Mouse (Mus musculus) forebrain, embryonic 14.5 days (tissue): ENCODE results near the gene Colgalt2. TPM values are rescaled to one million over a fixed set of nuclear protein-coding genes. Genes with fewer than 3 reads are reported as not detected.
A peak's percentile ranks its signal among the peaks of the same experiment; 100 is the strongest.

Source experiments
- ATAC-seq: fragments of 200-750 bp; cut with Nextera tagmentation; 2 replicates; pipeline ENCODE4 v1.8.0; 2017; ENCODE audit warnings: mild to moderate bottlenecking, moderate library complexity
- DNase-seq: peaks from one replicate; pipeline ENCODE4 v3.0.0-alpha.2; 2015; ENCODE audit warnings: low spot score
- H3K27ac ChIP-seq: fragments of 300-500 bp; sonication (generic); 2 replicates; pipeline ENCODE4 v1.5.1; 2014; ENCODE audit warnings: low read depth, mild to moderate bottlenecking, control low read depth, low read length, moderate library complexity
- H3K27me3 ChIP-seq: fragments of 300-500 bp; sonication (generic); replicated peaks from 2 replicates; pipeline ENCODE4 v1.6.1; 2014; ENCODE audit warnings: low read length, control low read depth, mixed read lengths; ENCODE audit not compliant: control insufficient read depth, insufficient read depth
- H3K36me3 ChIP-seq: fragments of 300-500 bp; sonication (generic); 2 replicates; pipeline ENCODE4 v1.6.1; 2014; ENCODE audit warnings: low read length, control low read depth; ENCODE audit not compliant: control insufficient read depth, insufficient read depth
- H3K4me1 ChIP-seq: fragments of 300-500 bp; sonication (generic); 2 replicates; pipeline ENCODE4 v1.6.1; 2014; ENCODE audit warnings: antibody characterized with exemption, low read length, control low read depth; ENCODE audit not compliant: control insufficient read depth, insufficient read depth
- H3K4me2 ChIP-seq: fragments of 300-500 bp; sonication (generic); 2 replicates; pipeline ENCODE4 v1.6.1; 2014; ENCODE audit warnings: mild to moderate bottlenecking, control low read depth, low read length
- H3K4me3 ChIP-seq: fragments of 300-500 bp; sonication (generic); 2 replicates; pipeline ENCODE4 v1.5.1; 2014; ENCODE audit warnings: low read depth, low read length, control low read depth
- H3K9ac ChIP-seq: fragments of 300-500 bp; sonication (generic); 2 replicates; pipeline ENCODE4 v1.6.1; 2014; ENCODE audit warnings: mild to moderate bottlenecking, low read length, control low read depth, moderate library complexity
- H3K9me3 ChIP-seq: fragments of 300-500 bp; sonication (generic); replicated peaks from 2 replicates; pipeline ENCODE4 v1.6.1; 2016; ENCODE audit warnings: low read length, control low read depth, mixed read lengths; ENCODE audit not compliant: control insufficient read depth
- whole genome bisulfite sequencing: fragments of 180-500 bp; shearing (Covaris S2); extraction: QIAGEN DNeasy Blood & Tissue Kit; methylation state at CpG from one replicate; pipeline ENCODE4 v1.1.7; 2014; 5-methylcytosine and 5-hydroxymethylcytosine counted together
- polyA plus RNA-seq: library from polyadenylated mRNA; unstranded; fragments of >200 nt; fragmentation: Nextera tagmentation; extraction: Ambion mirVana; gene quantifications from 2 replicates; pipeline ENCODE4 v1.2.1, GENCODE M21; 2014

The Colgalt2 gene
- polyA plus RNA-seq, 1 experiment from 2014 or later = 2.6 TPM

- Histone ChIP-seq H3K9me3 (no peaks in the 10 kb centered on the region), H3K4me1 (peaks cover 11% of the 10 kb centered on the region), H3K4me2 (no peak overlapping the region), H3K36me3 (no peaks in the 10 kb centered on the region), H3K27ac (no peak overlapping the region), H3K9ac (no peak overlapping the region), H3K4me3 (no peak overlapping the region), H3K27me3 (no peaks in the 10 kb centered on the region)
- ATAC-seq (no peak), DNase-seq (no peak)
- WGBS = 64% methylated on average over 5 of the region's 5 CpGs
Measured at GRCm38 (mm10) chr1:152457596-152457995, 58.0 kb downstream of the Colgalt2 start.

DNA sequence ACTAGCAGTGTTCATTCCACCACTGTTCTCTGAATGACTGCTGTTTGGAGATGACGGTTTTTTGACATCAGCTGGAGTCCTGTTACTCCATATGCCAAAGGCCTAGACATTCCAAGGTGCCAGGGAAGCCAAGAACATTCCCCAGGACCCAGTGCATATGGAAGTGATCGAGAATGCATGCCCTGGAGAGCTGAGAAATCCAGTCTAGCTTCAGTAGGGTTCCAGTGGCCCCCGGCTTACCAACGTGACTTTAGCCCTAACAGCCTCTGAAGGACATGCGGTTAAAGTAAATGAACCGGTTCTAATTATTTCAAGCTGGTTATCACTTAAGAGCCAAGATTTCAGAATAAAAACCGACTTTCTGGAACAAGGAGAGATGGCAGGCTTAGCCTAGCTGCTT, 59.4 kb downstream of the Colgalt2 start:
- H3K4me2 ChIP-seq = no peak overlapping the region
- no peak for DNase-seq
- 88% methylated on average over 7 of the region's 7 CpGs for WGBS
- peaks cover 11% of the 10 kb centered on the region for H3K4me1 ChIP-seq
- no peaks in the 10 kb centered on the region for H3K27me3 ChIP-seq
- H3K27ac ChIP-seq = no peak overlapping the region
- no peak for ATAC-seq
- no peak overlapping the region for H3K4me3 ChIP-seq
- H3K36me3 ChIP-seq = no peaks in the 10 kb centered on the region
- H3K9me3 ChIP-seq = no peaks in the 10 kb centered on the region
- no peak overlapping the region for H3K9ac ChIP-seq

DNA sequence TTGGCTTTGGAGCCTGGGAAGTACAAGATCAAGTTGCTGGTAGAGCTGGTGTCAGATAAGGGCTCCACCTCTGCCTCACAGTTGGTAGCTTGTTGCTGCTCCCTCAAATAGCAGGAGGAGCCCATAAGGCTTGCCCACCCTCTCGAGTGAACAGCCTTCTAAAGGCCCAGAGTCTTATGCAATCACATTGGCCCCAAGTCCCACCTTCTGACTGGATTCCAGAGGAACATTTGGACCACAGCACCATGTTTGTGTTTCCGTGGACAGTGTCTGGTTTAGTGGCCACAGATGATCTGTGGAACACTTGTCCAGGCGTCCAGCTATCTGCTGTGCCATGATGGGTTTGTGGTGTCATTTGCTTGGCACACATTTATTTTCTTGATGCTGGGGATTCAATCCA, 61.3 kb downstream of the Colgalt2 start:
- no peaks in the 10 kb centered on the region for H3K27me3 ChIP-seq
- H3K4me2 ChIP-seq = no peak overlapping the region
- H3K4me1 ChIP-seq = peaks cover 4% of the 10 kb centered on the region
- H3K4me3 ChIP-seq = no peak overlapping the region
- 76% methylated on average over 3 of the region's 3 CpGs for WGBS
- no peaks in the 10 kb centered on the region for H3K36me3 ChIP-seq
- no peak overlapping the region for H3K27ac ChIP-seq
- no peaks in the 10 kb centered on the region for H3K9me3 ChIP-seq
- ATAC-seq (no peak), DNase-seq (no peak)
- no peak overlapping the region for H3K9ac ChIP-seq

DNA sequence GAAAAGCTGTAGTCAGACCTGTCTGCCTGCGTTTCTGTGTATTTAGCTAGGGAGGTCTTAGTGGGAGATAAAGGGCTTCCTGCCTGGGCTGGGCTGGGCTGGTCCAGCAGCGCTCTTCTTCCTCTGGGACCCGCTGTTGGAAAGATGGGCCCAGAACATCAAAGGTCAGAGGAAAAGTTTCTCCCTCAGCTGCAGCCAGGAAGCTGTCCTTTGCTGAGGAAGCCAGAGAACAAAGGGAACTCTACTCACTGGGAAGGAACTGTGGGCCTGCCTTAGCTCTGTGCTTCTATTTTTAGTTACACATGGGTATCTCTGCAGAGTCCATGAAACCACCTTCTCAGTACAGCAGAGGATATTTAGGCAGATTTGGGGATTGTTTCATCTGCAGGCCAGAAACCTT, 62.2 kb downstream of the Colgalt2 start:
- Histone ChIP-seq H3K27ac (no peak overlapping the region; the same call in 1 of the 2 replicates), H3K9ac (no peak overlapping the region), H3K36me3 (no peaks in the 10 kb centered on the region), H3K27me3 (no peaks in the 10 kb centered on the region), H3K4me2 (no peak overlapping the region), H3K4me1 (no peaks in the 10 kb centered on the region), H3K4me3 (no peak overlapping the region), H3K9me3 (no peaks in the 10 kb centered on the region)
- ATAC-seq (peak; percentile 32; the same call in 1 of the 2 replicates), DNase-seq (no peak)
- 73% methylated on average over 3 of the region's 3 CpGs for WGBS

DNA sequence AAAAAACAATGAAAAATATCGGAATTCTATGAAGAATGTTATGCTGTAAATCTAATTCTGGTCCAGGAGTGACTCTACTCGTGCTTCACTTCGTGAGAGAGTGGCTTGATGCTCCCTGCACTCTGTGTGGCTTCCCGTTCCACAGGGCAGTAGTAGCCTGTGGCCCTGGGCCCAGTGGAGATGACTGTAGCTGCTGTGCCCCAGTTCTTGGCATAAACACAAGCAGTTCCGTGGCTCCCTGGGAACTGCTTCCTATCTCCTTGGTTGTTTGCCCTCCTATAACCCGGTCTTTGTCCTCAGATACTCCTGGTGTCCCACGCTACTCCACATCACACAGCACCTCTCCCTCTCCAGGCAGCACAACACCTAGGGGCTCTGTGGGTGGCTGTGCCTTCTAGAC, 62.7 kb downstream of the Colgalt2 start:
- no peak overlapping the region for H3K4me3 ChIP-seq
- H3K4me2 ChIP-seq = no peak overlapping the region
- 85% methylated on average over 7 of the region's 7 CpGs for WGBS
- H3K4me1 ChIP-seq = no peaks in the 10 kb centered on the region
- H3K9ac ChIP-seq = no peak overlapping the region
- no peaks in the 10 kb centered on the region for H3K9me3 ChIP-seq
- no peak overlapping the region; the same call in 1 of the 2 replicates for H3K27ac ChIP-seq
- no peak for DNase-seq
- no peaks in the 10 kb centered on the region for H3K27me3 ChIP-seq
- no peak for ATAC-seq
- H3K36me3 ChIP-seq = no peaks in the 10 kb centered on the region

GRCm38 (mm10) chr1:152466280-152466679, 66.7 kb downstream of the Colgalt2 start:
- no peaks in the 10 kb centered on the region for H3K36me3 ChIP-seq
- H3K4me2 ChIP-seq = no peak overlapping the region
- H3K4me3 ChIP-seq = no peak overlapping the region
- no peak overlapping the region for H3K27ac ChIP-seq
- H3K9ac ChIP-seq = no peak overlapping the region
- H3K4me1 ChIP-seq = peaks cover 4% of the 10 kb centered on the region; the same call in 1 of the 2 replicates
- peak; percentile 77 for DNase-seq
- no peaks in the 10 kb centered on the region for H3K27me3 ChIP-seq
- WGBS = 58% methylated on average over 3 of the region's 3 CpGs
- peak; percentile 73; the same call in 1 of the 2 replicates for ATAC-seq
- no peaks in the 10 kb centered on the region for H3K9me3 ChIP-seq

- ATAC-seq (peak; percentile 72), DNase-seq (peak; percentile 82)
- 25% methylated on average over 9 of the region's 9 CpGs for WGBS
- H3K9ac ChIP-seq = no peak overlapping the region
- H3K4me2 ChIP-seq = no peak overlapping the region
- H3K4me3 ChIP-seq = no peak overlapping the region
- H3K9me3 ChIP-seq = no peaks in the 10 kb centered on the region
- H3K4me1 ChIP-seq = peaks cover 4% of the 10 kb centered on the region; the same call in 1 of the 2 replicates
- no peaks in the 10 kb centered on the region for H3K36me3 ChIP-seq
- peak overlapping the region; percentile 52; the same call in 1 of the 2 replicates for H3K27ac ChIP-seq
- no peaks in the 10 kb centered on the region for H3K27me3 ChIP-seq
Measured at GRCm38 (mm10) chr1:152468443-152468842, 68.8 kb downstream of the Colgalt2 start.

- Histone ChIP-seq H3K27ac (no peak overlapping the region), H3K4me1 (no peaks in the 10 kb centered on the region), H3K36me3 (no peaks in the 10 kb centered on the region), H3K9ac (no peak overlapping the region), H3K27me3 (no peaks in the 10 kb centered on the region), H3K9me3 (no peaks in the 10 kb centered on the region), H3K4me3 (no peak overlapping the region), H3K4me2 (no peak overlapping the region)
- 77% methylated on average over 4 of the region's 4 CpGs for WGBS
- DNase-seq (no peak), ATAC-seq (no peak)
Measured at GRCm38 (mm10) chr1:152476126-152476525, 76.5 kb downstream of the Colgalt2 start.

GRCm38 (mm10) chr1:152490842-152491241, 91.2 kb downstream of the Colgalt2 start:
- Histone ChIP-seq H3K9me3 (no peaks in the 10 kb centered on the region), H3K9ac (no peak overlapping the region), H3K27ac (no peak overlapping the region), H3K27me3 (no peaks in the 10 kb centered on the region), H3K4me2 (no peak overlapping the region), H3K36me3 (no peaks in the 10 kb centered on the region), H3K4me3 (no peak overlapping the region), H3K4me1 (no peaks in the 10 kb centered on the region)
- 94% methylated on average over 1 of the region's 1 CpGs for WGBS
- DNase-seq (no peak), ATAC-seq (no peak)
